Mouse (Mus musculus) heart, postnatal 0 days (tissue): Measurements from ENCODE around the gene Nrxn3. TPM values are rescaled to one million over a fixed set of nuclear protein-coding genes. Genes with fewer than 3 reads are reported as not detected.
A peak's percentile ranks its signal among the peaks of the same experiment; 100 is the strongest.

Source experiments
- ATAC-seq: fragments of 200-750 bp; cut with Nextera tagmentation; 2 replicates; pipeline ENCODE4 v1.8.0; 2017; ENCODE audit warnings: low read depth, moderate number of reproducible peaks, moderate library complexity; ENCODE audit not compliant: insufficient read depth
- DNase-seq: peaks from one replicate; pipeline ENCODE4 v3.0.0-alpha.2; 2016; ENCODE audit warnings: low spot score
- H3K27ac ChIP-seq: fragments of 300-500 bp; sonication (generic); 2 replicates; pipeline ENCODE4 v1.5.1; 2014; ENCODE audit warnings: low read depth, mild to moderate bottlenecking
- H3K27me3 ChIP-seq: fragments of 300-500 bp; sonication (generic); 2 replicates; pipeline ENCODE4 v1.6.1; 2014; ENCODE audit warnings: low read length, mixed read lengths; ENCODE audit not compliant: control insufficient read depth, insufficient read depth
- H3K36me3 ChIP-seq: fragments of 300-500 bp; sonication (generic); replicated peaks from 2 replicates; pipeline ENCODE4 v1.6.1; 2014; ENCODE audit warnings: low read length, mixed read lengths; ENCODE audit not compliant: control insufficient read depth, insufficient read depth
- H3K4me1 ChIP-seq: fragments of 300-500 bp; sonication (generic); 2 replicates; pipeline ENCODE4 v1.6.1; 2014; ENCODE audit warnings: antibody characterized with exemption; ENCODE audit not compliant: control insufficient read depth, insufficient read depth
- H3K4me2 ChIP-seq: fragments of 300-500 bp; sonication (generic); 2 replicates; pipeline ENCODE4 v1.6.1; 2014; ENCODE audit warnings: low read depth, mild to moderate bottlenecking, low read length, moderate library complexity
- H3K4me3 ChIP-seq: fragments of 300-500 bp; sonication (generic); 2 replicates; pipeline ENCODE4 v1.5.1; 2014; ENCODE audit warnings: low read depth, low read length
- H3K9ac ChIP-seq: fragments of 300-500 bp; sonication (generic); replicated peaks from 2 replicates; pipeline ENCODE4 v1.6.1; 2014; ENCODE audit warnings: low read depth, low read length, mixed read lengths
- H3K9me3 ChIP-seq: fragments of 300-500 bp; sonication (generic); replicated peaks from 2 replicates; pipeline ENCODE4 v1.6.1; 2016; ENCODE audit warnings: low read length; ENCODE audit not compliant: control insufficient read depth
- CTCF ChIP-seq: IDR thresholded peaks from 2 replicates; pipeline ENCODE4 v1.5.1; 2016; ENCODE audit warnings: antibody characterized with exemption, control low read depth, low read depth
- EP300 ChIP-seq: IDR thresholded peaks from 2 replicates; pipeline ENCODE4 v1.6.1; 2016; ENCODE audit warnings: antibody characterized with exemption, low read depth
- WGBS: fragments of 180-500 bp; shearing (Covaris S2); extraction: QIAGEN DNeasy Blood & Tissue Kit; methylation state at CpG from one replicate; pipeline ENCODE4 v1.1.7; 2014; 5-methylcytosine and 5-hydroxymethylcytosine counted together
- polyA plus RNA-seq: library from polyadenylated mRNA; unstranded; fragments of >200 nt; fragmentation: Nextera tagmentation; extraction: Ambion mirVana; gene quantifications from 2 replicates; pipeline ENCODE4 v1.2.1, GENCODE M21; 2015
- total RNA-seq: library from RNA; depleted of rRNA; stranded (reverse); fragments of >200 nt; gene quantifications from 2 replicates; pipeline ENCODE4 v1.2.3, GENCODE M21; 2014; ENCODE audit warnings: low replicate concordance

Nrxn3 gene
- total and polyA plus RNA-seq, 2 experiments from 2014 or later = 1.0 to 1.8 TPM

DNA sequence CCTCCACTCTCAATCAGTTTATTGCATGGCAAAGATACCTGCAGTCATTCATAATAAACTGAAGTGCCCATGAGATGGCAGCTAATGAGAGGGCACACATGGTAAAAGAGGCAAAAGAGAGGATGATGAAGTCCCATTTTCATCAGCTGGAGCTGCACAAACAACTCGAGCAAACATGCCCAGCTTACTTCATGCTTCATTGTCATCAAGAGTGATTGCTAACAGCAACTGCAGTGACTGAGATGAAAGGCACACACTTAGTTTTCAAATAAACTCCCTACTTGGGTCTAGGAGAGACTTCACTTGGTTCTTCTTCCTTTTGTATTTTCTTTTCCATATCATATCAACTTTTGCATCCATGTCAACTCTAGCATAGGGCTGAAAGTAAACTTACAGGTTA is 1318.4 kb downstream of the Nrxn3 start:
- Histone ChIP-seq H3K27me3 (no peaks in the 10 kb centered on the region), H3K27ac (no peak overlapping the region), H3K4me1 (no peaks in the 10 kb centered on the region), H3K4me3 (no peak overlapping the region), H3K9me3 (no peaks in the 10 kb centered on the region), H3K9ac (no peak overlapping the region), H3K4me2 (no peak overlapping the region), H3K36me3 (no peaks in the 10 kb centered on the region)
- no peak for TF ChIP-seq EP300
- no peak for TF ChIP-seq CTCF
- 48% methylated on average over 1 of the region's 1 CpGs for WGBS
- ATAC-seq = no peak
- DNase-seq = no peak

DNA sequence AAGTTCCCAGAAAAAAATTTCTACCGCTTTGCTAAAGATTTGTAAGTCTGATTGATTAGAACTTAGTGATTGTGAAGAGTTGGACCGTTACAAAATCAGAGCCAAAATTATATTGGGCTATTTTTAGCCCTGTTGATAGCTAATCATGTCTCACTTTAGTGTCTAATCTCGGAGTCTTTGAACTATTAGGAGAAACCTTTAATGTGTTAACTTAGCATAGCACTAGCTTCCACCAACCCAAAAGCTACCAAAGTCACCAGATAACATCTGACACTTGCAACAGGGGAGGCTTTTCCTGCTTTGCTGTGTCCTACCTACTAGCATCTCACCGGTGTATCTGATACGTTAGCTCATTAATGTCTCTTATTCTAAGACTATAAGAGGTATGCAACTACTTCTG is 1333.6 kb downstream of the Nrxn3 start:
- no peaks in the 10 kb centered on the region for H3K36me3 ChIP-seq
- H3K4me3 ChIP-seq = no peak overlapping the region
- no peak for DNase-seq
- H3K4me2 ChIP-seq = peak overlapping the region; percentile 31; the same call in 1 of the 2 replicates
- peaks cover 4% of the 10 kb centered on the region; the same call in 1 of the 2 replicates for H3K4me1 ChIP-seq
- no peaks in the 10 kb centered on the region for H3K27me3 ChIP-seq
- WGBS = 32% methylated on average over 5 of the region's 5 CpGs
- no peak overlapping the region for H3K27ac ChIP-seq
- ATAC-seq = no peak
- no peak for TF ChIP-seq EP300
- no peak for TF ChIP-seq CTCF
- H3K9ac ChIP-seq = no peak overlapping the region
- H3K9me3 ChIP-seq = no peaks in the 10 kb centered on the region

DNA sequence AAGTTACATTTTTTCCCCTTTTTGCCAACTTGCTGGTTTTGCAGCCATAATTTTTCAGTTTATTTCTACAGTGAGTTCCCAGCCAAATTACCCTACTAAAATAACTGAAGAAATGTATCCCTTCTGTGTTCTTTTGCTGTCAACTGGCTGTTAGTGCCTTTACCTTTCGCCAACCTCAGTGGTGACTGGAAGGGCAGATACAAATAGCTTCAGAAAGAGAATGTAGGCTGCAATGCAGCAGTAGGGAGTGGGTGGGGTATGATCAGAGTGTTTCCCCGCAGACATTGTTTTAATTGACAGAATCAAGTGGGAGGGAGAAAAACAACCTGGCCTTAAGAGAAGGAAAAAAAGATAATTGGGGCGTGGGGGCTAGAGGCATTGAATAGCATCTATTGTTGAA is 1337.1 kb downstream of the Nrxn3 start:
- 64% methylated on average over 3 of the region's 3 CpGs for WGBS
- H3K27me3 ChIP-seq = no peaks in the 10 kb centered on the region
- DNase-seq (no peak), ATAC-seq (no peak)
- H3K36me3 ChIP-seq = no peaks in the 10 kb centered on the region
- peaks cover 5% of the 10 kb centered on the region; the same call in 1 of the 2 replicates for H3K4me1 ChIP-seq
- TF ChIP-seq EP300 (no peak), CTCF (no peak)
- no peak overlapping the region for H3K27ac ChIP-seq
- H3K9ac ChIP-seq = no peak overlapping the region
- no peak overlapping the region for H3K4me3 ChIP-seq
- no peaks in the 10 kb centered on the region for H3K9me3 ChIP-seq
- H3K4me2 ChIP-seq = no peak overlapping the region

DNA sequence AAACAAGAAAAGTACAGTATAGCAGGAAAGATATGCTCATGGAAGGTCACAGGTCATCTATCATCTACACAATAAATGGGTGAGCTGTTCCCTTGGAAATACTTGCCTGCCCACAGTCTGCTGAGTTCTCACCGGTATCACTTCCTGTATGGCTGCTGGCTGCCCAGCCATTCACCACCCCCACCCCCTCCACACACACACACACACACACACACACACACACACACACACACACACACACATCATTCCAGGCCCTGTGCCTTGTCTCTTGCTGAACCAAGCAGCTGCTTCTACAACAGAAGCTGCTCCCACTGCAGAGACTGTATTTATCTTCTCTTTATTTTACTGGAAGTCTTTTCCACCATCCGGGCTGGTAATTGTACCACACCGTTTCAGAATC is 1338.6 kb downstream of the Nrxn3 start:
- Histone ChIP-seq H3K36me3 (no peaks in the 10 kb centered on the region), H3K4me3 (no peak overlapping the region), H3K27ac (no peak overlapping the region), H3K4me1 (peaks cover 5% of the 10 kb centered on the region; the same call in 1 of the 2 replicates), H3K9me3 (no peaks in the 10 kb centered on the region), H3K4me2 (no peak overlapping the region), H3K27me3 (no peaks in the 10 kb centered on the region), H3K9ac (no peak overlapping the region)
- DNase-seq (no peak), ATAC-seq (no peak; the same call in 1 of the 2 replicates)
- WGBS = 27% methylated on average over 3 of the region's 3 CpGs
- TF ChIP-seq CTCF = no peak
- TF ChIP-seq EP300 = no peak

DNA sequence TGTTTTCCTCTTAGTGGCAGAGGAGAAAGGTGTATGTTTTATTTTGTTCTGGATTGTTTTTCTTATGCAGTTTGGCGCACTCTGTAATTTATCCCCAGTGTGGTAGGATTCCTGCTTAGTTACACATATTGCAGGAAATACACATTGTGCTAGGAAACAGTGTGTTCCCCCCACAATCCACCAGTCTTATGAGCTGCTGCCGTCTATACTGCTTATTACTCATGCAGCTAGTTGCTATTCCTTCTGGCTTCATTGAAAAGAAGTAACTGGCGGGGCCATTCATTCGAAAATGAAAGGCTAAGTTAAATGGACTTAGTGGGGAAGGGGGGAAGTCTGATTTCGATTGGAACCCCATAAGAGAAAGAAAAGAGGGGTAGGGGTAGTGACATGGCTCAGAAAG is 1339.5 kb downstream of the Nrxn3 start:
- no peak overlapping the region for H3K9ac ChIP-seq
- no peak overlapping the region for H3K4me2 ChIP-seq
- no peaks in the 10 kb centered on the region for H3K9me3 ChIP-seq
- DNase-seq = no peak
- H3K4me1 ChIP-seq = 0 out of 2 replicates have a peak, but pooled peaks cover 5% of the 10 kb centered on the region
- ATAC-seq = no peak
- no peak overlapping the region for H3K27ac ChIP-seq
- no peaks in the 10 kb centered on the region for H3K27me3 ChIP-seq
- TF ChIP-seq CTCF (no peak), EP300 (no peak)
- no peaks in the 10 kb centered on the region for H3K36me3 ChIP-seq
- WGBS = 76% methylated on average over 5 of the region's 5 CpGs
- no peak overlapping the region for H3K4me3 ChIP-seq

DNA sequence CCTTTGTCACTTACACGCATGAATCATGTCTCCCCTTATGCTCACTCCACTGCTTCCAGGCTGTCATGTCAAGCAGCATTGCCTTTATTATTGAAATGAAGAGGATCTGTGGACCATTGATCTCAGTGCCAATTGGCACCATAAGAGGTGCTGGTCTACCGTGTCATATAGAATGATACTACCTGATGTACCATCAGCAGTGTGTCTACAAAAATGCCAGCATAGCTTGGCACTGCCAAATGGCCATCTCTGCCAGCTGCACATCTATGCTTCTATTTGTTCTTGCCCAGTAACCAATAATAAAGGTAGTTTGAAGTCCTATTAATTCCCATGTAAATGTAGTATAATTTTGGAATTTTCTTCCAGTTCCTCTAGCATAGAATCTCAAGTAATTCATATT is 1340.8 kb downstream of the Nrxn3 start:
- WGBS = 92% methylated on average over 2 of the region's 2 CpGs

More for the DNA sequence above, 1340.8 kb downstream of the Nrxn3 start:
- no peaks in the 10 kb centered on the region for H3K36me3 ChIP-seq
- no peak overlapping the region for H3K4me3 ChIP-seq
- no peak for DNase-seq
- 0 out of 2 replicates have a peak, but pooled peaks cover 5% of the 10 kb centered on the region for H3K4me1 ChIP-seq
- no peak overlapping the region for H3K4me2 ChIP-seq
- no peak overlapping the region for H3K9ac ChIP-seq
- H3K27me3 ChIP-seq = no peaks in the 10 kb centered on the region
- H3K27ac ChIP-seq = no peak overlapping the region
- no peak for TF ChIP-seq EP300
- no peak for TF ChIP-seq CTCF
- no peaks in the 10 kb centered on the region for H3K9me3 ChIP-seq
- ATAC-seq = no peak
